Mouse (Mus musculus): ENCODE measurements around the gene Ints1. TPM values are rescaled to one million over a fixed set of nuclear protein-coding genes. Genes with fewer than 3 reads are reported as not detected.

The Ints1 gene
- total and polyA plus RNA-seq, 3 experiments = 25.2 to 115 (median 67.6) TPM

DNA sequence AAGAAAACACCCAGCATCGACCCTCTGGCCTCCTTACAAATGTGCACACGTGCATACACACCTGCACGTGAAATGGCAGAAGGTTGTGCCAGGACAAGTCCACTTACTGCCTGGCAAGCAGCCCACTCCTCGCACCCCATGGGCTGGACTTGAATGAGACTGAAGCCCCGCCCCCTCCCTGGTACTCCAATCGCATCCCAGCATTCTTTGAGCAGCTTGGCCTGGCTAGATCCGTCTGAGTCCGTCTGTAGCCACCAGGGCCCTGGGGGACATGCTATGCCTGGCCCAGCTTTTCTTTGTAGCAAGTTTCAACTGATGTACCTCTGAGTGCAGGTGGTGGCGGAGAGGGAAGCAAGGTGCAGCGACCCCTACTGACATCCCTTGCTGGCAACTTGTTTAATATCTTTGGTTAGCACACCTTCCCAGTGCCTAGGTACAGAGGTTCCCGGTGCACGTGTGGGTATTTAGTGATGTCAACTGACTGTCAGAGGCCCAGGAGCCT, 28.2 kb upstream of the Ints1 start:
- Histone ChIP-seq H3K36me3 (replicated peaks) (peaks cover 73% of the 10 kb centered on the region), H3K27me3 (ENCODE audit: insufficient read depth, low read length) (no peaks in the 10 kb centered on the region), H3K4me3 (ENCODE audit: low read depth, low read length) (peak overlapping the region; percentile 61; the same call in 1 of the 2 replicates), H3K9me3 (replicated peaks) (peaks cover 7% of the 10 kb centered on the region), H3K4me1 (ENCODE audit: insufficient read depth, low read depth, low read length) (peaks cover 85% of the 10 kb centered on the region)
- TF ChIP-seq TAL1 (conservative IDR thresholded peaks at IDR 0.05; ENCODE audit: low read depth, low read length) (no peak), CTCF (IDR thresholded peaks at IDR 0.05; ENCODE audit: low read depth, low read length) (peak; percentile 74), GATA1 (IDR thresholded peaks at IDR 0.05; ENCODE audit: borderline replicate concordance, low read length) (no peak)
- ATAC-seq (ENCODE audit: extremely low read depth, insufficient number of reproducible peaks, low FRiP score, poor library complexity, severe bottlenecking) (peak; percentile 10), DNase-seq (ENCODE audit: low spot score) (peak; percentile 83)

DNA sequence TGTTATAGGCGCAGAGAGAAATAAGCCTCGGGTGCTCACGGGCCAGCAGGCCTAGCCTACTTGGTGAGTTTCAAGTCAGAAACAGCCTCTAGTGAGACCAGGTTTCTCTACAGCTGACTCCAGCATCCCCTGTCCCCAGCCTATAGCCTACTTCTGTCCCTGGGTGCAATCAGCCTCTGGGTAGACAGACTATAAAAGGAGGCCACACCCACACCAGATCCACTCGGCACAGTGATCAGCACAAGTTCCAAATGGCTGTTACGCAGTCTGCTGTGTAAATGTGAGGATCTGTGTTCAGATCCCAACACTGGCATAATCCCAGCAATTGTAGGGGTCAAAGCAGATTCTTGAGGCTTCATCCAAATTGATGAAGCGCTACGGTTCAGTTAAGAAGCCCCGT, 27.7 kb upstream of the Ints1 start:
- Histone ChIP-seq H3K27me3 (ENCODE audit: insufficient read depth, low read length) (no peaks in the 10 kb centered on the region), H3K9me3 (replicated peaks) (peaks cover 3% of the 10 kb centered on the region), H3K4me1 (ENCODE audit: insufficient read depth, low read depth, low read length) (peaks cover 81% of the 10 kb centered on the region), H3K36me3 (replicated peaks) (peaks cover 75% of the 10 kb centered on the region), H3K4me3 (ENCODE audit: low read depth, low read length) (peak overlapping the region; percentile 2; the same call in 1 of the 2 replicates)
- ATAC-seq (ENCODE audit: extremely low read depth, insufficient number of reproducible peaks, low FRiP score, poor library complexity, severe bottlenecking) (no peak), DNase-seq (ENCODE audit: low spot score) (peak; percentile 72)
- TF ChIP-seq GATA2 (IDR thresholded peaks at IDR 0.05; ENCODE audit: borderline replicate concordance, low read depth, low read length) (no peak), CTCF (IDR thresholded peaks at IDR 0.05; ENCODE audit: low read depth, low read length) (no peak), POLR2AphosphoS5 (IDR thresholded peaks at IDR 0.05; ENCODE audit: insufficient replicate concordance, low read depth, low read length) (no peak), TAL1 (conservative IDR thresholded peaks at IDR 0.05; ENCODE audit: low read depth, low read length) (no peak)

DNA sequence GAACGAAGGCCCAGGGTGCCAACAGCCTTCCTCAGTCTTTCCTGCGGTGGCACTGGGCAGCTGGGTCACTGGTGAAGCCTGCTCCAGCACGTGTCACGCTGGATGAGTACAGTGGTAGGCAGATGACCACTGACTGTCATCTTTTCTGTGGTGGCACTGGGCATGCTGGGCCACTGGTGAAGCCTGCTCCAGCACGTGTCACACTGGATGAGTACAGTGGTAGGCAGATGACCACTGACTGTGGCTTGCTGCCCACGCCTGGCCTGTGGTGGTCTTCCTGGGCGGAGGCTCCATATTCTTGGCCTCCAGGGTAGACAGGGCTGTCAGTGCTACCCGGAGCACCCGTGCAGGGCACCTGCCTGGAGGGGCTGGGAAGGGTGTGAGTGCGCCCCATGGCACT, 26.4 kb upstream of the Ints1 start:
- Histone ChIP-seq H3K9me3 (replicated peaks) (no peaks in the 10 kb centered on the region), H3K4me1 (ENCODE audit: insufficient read depth, low read depth, low read length) (peaks cover 91% of the 10 kb centered on the region), H3K36me3 (replicated peaks) (peaks cover 80% of the 10 kb centered on the region), H3K4me3 (ENCODE audit: low read depth, low read length) (peak overlapping the region; percentile 39; the same call in 1 of the 2 replicates), H3K27me3 (ENCODE audit: insufficient read depth, low read length) (no peaks in the 10 kb centered on the region)
- ATAC-seq (ENCODE audit: extremely low read depth, insufficient number of reproducible peaks, low FRiP score, poor library complexity, severe bottlenecking) (no peak), DNase-seq (ENCODE audit: low spot score) (no peak)
- TF ChIP-seq GATA2 (IDR thresholded peaks at IDR 0.05; ENCODE audit: borderline replicate concordance, low read depth, low read length) (no peak), CTCF (IDR thresholded peaks at IDR 0.05; ENCODE audit: low read depth, low read length) (no peak), GATA1 (IDR thresholded peaks at IDR 0.05; ENCODE audit: borderline replicate concordance, low read length) (no peak), TAL1 (conservative IDR thresholded peaks at IDR 0.05; ENCODE audit: low read depth, low read length) (no peak), POLR2AphosphoS5 (IDR thresholded peaks at IDR 0.05; ENCODE audit: insufficient replicate concordance, low read depth, low read length) (no peak)

DNA sequence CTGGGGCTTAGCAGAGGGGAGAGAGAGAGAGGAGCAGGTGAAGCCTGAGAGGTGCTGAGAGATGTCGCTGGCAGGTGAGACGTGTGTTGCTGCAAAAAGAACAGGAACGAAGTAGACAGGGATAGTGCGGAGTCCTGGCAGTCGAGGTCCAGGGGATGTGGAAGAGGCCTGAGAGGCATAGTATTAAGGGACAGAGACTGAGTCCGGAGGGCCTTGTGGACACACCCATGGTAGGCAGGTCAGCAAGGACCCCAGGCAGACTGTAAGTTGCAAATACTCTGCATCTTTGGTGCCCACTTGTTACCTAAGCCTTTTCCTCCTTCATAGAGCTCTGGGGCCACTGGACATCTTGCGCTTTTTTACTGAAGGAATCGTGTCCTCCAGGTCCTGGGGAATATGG, 25.8 kb upstream of the Ints1 start:
- H3K4me3 ChIP-seq (ENCODE audit: low read depth, low read length) = no peak overlapping the region
- H3K4me1 ChIP-seq (ENCODE audit: insufficient read depth, low read depth, low read length) = peaks cover 91% of the 10 kb centered on the region
- ATAC-seq (ENCODE audit: extremely low read depth, insufficient number of reproducible peaks, low FRiP score, poor library complexity, severe bottlenecking) = no peak
- H3K36me3 ChIP-seq (replicated peaks) = peaks cover 82% of the 10 kb centered on the region
- DNase-seq (ENCODE audit: low spot score) = no peak
- H3K27me3 ChIP-seq (ENCODE audit: insufficient read depth, low read length) = no peaks in the 10 kb centered on the region
- no peaks in the 10 kb centered on the region for H3K9me3 ChIP-seq (replicated peaks)
- no peak for TF ChIP-seq TAL1 (conservative IDR thresholded peaks at IDR 0.05; ENCODE audit: low read depth, low read length)
- no peak for TF ChIP-seq POLR2AphosphoS5 (IDR thresholded peaks at IDR 0.05; ENCODE audit: insufficient replicate concordance, low read depth, low read length)
- TF ChIP-seq CTCF (IDR thresholded peaks at IDR 0.05; ENCODE audit: low read depth, low read length) = no peak
- TF ChIP-seq GATA1 (IDR thresholded peaks at IDR 0.05; ENCODE audit: borderline replicate concordance, low read length) = no peak
- TF ChIP-seq GATA2 (IDR thresholded peaks at IDR 0.05; ENCODE audit: borderline replicate concordance, low read depth, low read length) = no peak

DNA sequence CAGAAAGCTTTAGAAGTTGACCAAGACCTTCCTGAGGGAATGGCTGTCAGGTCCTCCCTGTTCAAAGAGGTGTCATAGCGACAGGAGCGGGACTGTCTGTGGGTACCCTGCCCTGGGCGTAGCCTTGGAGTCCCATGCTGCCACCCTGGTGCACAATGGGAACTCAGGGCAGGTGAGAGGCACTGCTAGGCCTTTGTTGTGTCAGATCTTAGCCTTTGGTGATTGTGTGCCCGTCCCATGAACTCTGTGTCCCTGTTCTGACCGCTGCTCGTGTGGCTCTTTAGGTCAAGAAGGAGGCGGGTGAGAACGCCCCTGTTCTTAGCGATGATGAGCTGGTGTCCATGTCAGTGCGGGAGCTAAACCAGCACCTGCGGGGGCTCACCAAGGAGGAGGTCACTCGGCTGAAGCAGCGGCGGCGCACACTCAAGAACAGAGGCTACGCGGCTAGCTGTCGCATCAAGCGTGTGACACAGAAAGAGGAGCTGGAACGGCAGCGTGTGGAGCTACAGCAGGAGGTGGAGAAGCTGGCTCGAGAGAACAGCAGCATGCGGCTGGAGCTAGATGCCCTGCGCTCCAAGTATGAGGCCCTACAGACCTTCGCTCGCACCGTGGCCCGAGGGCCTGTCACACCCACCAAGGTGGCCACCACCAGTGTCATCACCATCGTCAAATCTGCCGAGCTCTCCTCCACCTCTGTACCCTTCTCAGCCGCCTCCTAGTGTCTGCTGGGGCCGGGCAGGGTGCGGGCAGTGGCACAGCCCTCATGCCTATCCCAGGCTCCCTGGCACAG, 24.5 kb upstream of the Ints1 start:
- Histone ChIP-seq H3K4me1 (ENCODE audit: insufficient read depth, low read depth, low read length) (peaks cover 91% of the 10 kb centered on the region), H3K4me3 (ENCODE audit: low read depth, low read length) (no peak overlapping the region), H3K27me3 (ENCODE audit: insufficient read depth, low read length) (no peaks in the 10 kb centered on the region), H3K36me3 (replicated peaks) (peaks cover 83% of the 10 kb centered on the region), H3K9me3 (replicated peaks) (no peaks in the 10 kb centered on the region)
- no peak for DNase-seq (ENCODE audit: low spot score)
- TF ChIP-seq GATA2 (IDR thresholded peaks at IDR 0.05; ENCODE audit: borderline replicate concordance, low read depth, low read length) (no peak), GATA1 (IDR thresholded peaks at IDR 0.05; ENCODE audit: borderline replicate concordance, low read length) (no peak), POLR2AphosphoS5 (IDR thresholded peaks at IDR 0.05; ENCODE audit: insufficient replicate concordance, low read depth, low read length) (no peak), CTCF (IDR thresholded peaks at IDR 0.05; ENCODE audit: low read depth, low read length) (no peak), TAL1 (conservative IDR thresholded peaks at IDR 0.05; ENCODE audit: low read depth, low read length) (no peak)
- no peak for ATAC-seq (ENCODE audit: extremely low read depth, insufficient number of reproducible peaks, low FRiP score, poor library complexity, severe bottlenecking)

DNA sequence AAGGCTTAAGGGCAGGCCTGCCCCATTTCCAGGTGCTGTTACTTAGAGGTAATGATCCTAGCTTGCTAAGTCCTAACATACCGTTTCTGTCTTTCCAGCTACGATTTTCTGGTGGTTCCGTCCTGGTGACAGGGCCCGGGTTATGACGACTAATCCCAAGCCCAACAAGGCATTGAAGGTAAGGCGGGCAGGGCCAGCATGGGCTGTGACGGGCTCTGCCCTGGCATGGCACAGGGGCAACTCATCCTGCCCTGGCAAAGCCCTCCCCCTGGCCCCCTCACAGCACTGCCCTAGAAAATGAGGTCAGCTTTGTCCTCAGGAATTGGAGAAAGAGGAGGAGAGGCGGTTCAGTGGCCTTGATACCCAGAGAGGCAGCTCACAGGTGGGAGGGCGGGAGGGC, 23.6 kb upstream of the Ints1 start:
- H3K4me3 ChIP-seq (ENCODE audit: low read depth, low read length) = no peak overlapping the region
- peaks cover 91% of the 10 kb centered on the region for H3K4me1 ChIP-seq (ENCODE audit: insufficient read depth, low read depth, low read length)
- no peak for DNase-seq (ENCODE audit: low spot score)
- peaks cover 93% of the 10 kb centered on the region for H3K36me3 ChIP-seq (replicated peaks)
- no peaks in the 10 kb centered on the region for H3K9me3 ChIP-seq (replicated peaks)
- H3K27me3 ChIP-seq (ENCODE audit: insufficient read depth, low read length) = no peaks in the 10 kb centered on the region
- no peak for ATAC-seq (ENCODE audit: extremely low read depth, insufficient number of reproducible peaks, low FRiP score, poor library complexity, severe bottlenecking)
- TF ChIP-seq TAL1 (conservative IDR thresholded peaks at IDR 0.05; ENCODE audit: low read depth, low read length) (no peak), GATA1 (IDR thresholded peaks at IDR 0.05; ENCODE audit: borderline replicate concordance, low read length) (no peak), GATA2 (IDR thresholded peaks at IDR 0.05; ENCODE audit: borderline replicate concordance, low read depth, low read length) (no peak), CTCF (IDR thresholded peaks at IDR 0.05; ENCODE audit: low read depth, low read length) (no peak), POLR2AphosphoS5 (IDR thresholded peaks at IDR 0.05; ENCODE audit: insufficient replicate concordance, low read depth, low read length) (no peak)
